Mouse (Mus musculus) CD4-positive, CD25-positive, alpha-beta regulatory T cell, adult 2 months (primary cell): ENCODE data around the gene Trp53rka.

Experiments used
- DNase-seq: peaks from one replicate; pipeline ENCODE4 v3.0.0-alpha.2; 2012; ENCODE audit warnings: low read depth, low spot score

Trp53rka gene

DNA sequence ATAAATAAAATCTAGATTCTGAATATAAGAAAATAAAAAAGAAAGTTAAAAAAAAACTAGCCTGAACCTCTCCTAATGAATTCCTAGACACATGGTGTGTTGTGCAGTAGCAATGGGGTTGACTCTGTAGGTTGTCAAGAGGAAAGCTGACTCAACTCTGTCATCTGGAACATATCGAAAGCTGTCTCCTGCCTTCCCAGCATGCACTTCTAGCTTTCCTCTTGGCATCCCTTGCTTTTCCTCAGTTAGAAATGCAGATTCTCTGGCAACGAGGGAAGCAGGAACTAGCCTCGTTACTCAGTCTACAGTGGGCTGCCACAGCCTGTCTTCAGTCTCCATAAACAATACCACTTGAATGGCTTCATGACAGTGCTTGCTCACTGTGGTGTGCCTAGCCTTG is 7.3 kb downstream of the Trp53rka start:
- DNase-seq = no peak

DNA sequence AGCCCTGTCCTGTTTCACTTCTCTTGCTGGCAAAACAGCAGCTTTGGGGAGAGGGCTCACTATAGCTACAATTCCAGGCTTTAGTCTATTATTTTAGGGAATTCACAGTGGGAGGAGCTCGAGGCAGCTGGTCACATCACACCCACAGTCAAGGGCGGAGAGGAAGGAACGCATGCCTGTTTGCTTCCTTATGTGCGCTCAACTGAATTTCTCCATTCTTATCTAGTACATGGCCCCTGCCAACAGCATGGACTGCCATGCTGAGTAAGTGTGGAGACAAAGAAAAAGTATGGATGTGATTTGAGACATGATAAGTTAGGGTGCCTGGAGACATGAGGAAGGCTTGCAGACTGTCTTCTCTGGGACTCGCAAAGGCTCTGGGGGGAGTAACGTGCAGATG is 9.0 kb downstream of the Trp53rka start:
- DNase-seq = no peak

DNA sequence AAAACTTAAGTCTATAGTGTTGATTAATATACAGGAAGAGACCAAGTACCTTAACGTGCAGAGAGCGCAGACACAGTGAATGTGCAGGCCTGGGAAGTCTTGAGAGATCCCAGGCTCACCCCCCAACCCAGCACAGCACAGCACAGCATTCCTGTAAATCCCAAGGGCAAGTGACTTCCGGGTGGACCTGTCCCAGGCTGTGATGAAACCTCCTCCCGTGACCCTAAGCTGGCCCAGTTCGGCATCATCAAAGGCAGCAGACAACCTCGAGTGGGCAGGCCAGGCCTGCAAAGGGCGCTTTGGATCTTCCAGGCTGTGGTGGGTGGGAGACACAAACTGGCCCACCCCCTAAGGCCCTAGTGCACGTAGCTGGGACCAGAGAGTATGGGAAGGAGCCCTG is 11.1 kb downstream of the Trp53rka start:
- DNase-seq = no peak

DNA sequence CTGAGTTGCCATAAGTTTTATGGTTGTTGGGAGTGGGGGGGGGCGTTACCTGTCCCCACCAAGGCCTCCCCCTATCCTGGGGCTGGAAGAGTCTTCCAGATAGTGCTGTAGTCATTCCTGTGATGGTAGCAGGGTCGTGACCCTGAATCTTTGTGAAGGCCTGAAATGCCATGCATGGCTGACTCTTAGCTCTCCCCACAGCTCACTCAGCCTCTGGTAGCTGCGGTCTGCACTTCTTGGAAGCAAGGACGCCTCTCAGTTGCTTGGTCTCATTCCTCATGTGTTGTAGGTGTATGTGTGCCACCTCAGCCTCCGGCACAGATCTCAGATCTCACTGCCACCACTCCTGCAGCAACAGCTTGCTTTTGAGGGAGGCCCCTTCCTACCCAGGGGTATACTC is 17.3 kb downstream of the Trp53rka start:
- DNase-seq = no peak

DNA sequence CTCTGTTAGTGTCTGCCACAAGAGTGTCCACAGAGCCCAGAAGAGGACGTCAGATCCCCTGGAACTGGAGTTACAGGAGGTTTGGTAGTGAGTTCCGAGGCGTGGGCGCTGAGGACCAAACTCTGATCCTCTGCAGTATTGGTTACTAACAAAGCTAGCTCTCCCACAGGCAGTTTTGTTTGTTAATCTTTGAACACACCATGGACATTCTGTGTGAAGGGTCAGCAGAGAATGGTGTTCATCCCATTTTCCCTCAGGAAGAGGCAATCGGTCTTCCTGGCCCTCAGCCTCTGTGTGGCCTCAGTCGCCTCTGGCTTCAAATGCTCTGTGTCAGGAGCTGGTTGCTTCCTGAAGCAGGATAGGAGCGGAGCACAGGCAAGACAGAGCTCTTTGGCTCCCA is 17.7 kb downstream of the Trp53rka start:
- DNase-seq = no peak

DNA sequence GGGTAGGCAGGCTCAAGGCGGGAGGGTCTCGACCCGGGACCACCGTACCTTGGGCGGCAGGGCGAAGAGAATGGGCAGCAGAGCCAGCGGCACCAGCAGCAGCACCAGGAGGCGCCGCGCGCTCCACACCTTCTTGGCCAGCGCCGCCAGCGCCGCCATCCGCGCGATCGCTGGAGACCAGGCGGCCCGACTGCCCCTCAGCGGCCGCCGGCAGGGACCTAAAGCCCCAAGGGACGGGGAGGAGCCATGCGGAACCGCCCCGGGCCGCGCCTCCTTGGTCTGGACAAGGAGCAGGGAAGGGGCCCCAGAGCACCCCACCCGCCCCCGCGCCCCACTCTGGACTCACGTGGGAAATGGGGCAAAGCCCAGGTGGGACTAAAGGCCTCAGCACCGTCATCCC is 20.1 kb downstream of the Trp53rka start, which contains the start of gene Slc13a3:
Slc13a3 (minus strand) TSS at position 228 of the 400 bp plus-strand sequence.
- no peak for DNase-seq

DNA sequence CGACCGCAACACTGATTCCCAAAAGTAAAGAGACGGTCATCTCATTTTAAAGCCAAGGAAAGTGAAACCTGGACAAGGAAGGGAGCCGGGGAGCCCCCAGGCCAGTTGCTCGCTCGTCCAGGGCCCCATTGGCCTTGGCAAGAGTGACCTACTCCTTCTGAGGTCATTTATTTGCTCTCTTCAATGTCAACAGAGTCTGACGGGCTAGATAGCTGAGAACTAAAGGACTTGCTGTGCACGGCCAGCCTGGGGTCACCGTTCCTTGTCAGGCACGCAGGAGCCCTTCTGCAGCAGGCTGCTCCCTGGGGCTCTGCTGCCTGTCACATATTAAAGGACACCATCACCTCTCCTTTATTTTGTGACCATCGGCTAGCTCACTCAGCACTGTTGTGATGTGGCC is 21.2 kb downstream of the Trp53rka start:
- DNase-seq = no peak

DNA sequence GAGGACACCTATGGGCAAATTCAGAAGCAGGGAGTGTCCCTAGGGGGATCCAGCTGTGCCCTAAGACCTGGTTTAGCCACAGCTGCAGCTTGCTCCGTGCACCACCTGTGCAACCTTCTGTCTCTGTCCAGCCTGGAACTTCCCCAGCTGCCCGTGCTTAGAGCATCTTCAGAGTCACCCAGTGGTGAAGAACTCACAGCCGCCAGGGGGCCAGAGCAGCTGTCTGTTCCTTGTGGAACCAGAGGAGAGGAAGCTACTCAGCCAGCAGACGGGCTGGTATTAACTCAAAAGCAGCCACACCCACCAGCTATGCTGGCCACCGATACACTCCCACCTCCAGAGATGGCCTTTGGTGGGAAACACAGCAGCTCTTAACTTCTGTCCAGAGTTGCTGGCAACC is 23.0 kb downstream of the Trp53rka start:
- DNase-seq = peak; percentile 44

DNA sequence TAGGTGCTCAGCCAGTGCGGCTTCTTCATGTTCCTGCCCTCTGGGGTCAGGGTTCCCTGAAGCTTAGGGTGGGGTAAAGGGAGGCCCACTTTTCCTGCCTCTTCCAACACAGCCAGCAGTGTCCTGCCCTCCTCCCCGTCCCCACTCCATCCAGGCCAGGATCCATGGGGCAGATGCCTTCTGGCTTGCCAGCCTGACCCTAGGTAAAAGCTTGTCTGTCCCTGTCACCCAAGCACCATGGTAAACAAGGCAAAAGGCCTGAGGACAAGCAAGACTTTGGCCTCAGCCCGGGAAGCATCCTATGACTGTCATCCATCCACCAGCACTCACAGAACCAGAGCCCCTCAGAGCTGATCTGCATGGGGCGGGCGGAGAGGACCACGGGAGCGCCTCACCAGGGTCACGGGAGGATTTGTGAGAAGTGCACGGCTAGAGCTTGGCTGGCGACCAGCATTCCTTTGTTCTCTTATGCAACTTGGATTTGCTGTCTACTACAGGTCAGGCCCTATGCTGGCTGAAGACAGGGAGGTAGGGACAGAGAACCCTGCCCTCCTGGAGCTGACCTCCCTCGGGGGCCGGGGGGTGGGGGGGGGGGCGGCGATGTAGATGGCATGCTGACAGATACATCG is 25.2 kb downstream of the Trp53rka start:
- DNase-seq = no peak

DNA sequence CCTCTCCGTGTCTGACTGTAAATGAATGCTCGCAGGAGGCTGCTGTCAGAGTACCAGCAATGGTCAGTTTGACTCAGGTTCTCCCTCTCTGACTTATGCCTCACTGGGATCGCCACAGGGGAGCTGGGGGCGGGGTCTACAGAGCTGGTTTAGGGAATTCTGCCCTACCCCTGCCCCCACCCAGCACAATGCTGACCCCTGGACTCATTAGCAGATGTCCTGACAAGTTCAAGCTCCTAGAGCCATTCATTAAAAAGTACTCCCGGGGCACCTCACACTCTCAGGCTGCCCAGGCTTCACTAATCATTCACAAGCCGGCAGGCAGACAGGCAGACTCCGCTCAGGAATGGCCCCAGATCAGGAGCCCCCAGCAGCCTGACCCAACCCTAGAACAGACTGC is 33.5 kb downstream of the Trp53rka start:
- DNase-seq = no peak

DNA sequence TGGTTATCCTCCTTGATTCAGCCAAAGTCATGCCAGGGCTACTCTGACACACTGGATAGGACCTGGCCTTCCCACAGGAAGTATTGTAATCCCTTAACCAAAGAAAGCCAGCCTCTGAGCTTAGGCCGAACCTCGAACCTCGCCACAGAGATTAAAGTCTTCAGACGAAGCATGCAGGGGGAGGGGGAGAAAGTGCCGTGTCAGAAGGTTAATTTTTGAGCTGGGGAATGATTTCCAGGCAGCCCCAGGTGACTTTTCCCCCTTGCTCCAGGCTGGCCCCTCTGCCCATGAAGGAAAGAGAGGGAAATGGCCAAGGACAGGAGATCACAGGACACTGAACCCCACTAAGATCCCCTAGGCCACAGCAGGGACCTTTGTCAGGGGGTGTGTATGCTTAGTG is 34.9 kb downstream of the Trp53rka start:
- no peak for DNase-seq

DNA sequence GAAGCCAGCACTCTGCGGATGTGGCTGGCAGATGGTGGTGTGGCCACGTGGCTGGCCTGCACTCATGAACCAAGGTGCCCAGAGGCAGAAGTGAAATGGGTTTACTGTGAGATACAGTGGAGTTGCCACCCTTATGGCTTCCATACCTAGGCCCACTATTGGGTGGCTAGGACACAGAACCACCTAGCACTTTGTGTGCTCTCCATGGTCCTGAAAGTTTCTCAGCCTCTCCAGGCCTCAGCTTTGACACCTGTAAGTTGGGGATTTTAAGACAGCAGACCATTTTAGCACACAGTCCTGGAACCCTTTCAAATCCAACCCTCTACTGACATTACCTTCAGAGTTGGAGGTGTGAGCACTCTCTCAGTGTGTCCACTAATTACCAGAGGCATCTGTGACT is 36.4 kb downstream of the Trp53rka start:
- DNase-seq = peak; percentile 59

DNA sequence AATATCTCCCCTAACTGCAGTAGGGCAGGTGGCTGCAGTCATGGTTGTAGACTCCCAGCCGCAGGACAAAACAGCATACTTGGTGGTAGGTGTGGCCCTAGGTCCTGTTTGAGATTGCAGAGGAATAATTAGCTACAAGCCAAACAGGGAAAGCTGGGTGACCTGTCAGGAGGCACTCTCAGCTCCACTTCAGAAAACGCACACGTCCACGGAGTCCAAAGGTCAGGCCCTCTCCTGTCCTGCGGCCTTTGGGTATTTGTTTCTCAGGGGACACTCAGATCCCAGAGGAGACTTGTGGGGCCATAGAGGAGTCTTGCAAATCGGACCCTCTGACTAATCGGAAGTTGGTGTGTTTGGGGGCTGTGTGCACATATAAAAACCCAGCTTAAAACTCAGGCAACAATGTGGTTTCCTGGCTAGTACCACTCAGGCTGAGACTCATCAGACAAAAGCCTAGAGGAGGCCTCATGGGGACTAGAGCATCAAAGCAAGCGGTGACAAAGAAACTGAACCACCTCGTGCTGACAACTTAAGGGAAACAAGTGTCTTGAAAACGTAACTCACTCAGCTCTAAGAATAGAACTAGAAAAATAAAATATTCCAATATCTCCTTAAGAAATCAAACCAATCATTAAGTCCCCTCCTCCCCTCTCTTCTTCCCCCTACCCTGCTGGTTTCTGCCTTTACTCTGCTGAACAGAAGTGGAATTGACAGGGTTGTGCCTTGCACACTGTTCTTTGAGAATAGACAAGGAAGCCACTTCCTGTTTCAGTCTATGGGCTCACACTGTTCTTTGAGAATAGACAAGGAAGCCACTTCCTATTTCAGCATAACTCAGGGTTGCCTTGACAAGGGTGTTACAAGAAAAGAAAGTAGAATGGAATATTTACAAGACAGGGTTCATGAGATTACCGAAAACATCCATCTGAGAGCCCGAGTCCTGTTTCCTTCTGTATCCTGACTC is 40.1 kb downstream of the Trp53rka start:
- peak; percentile 61 for DNase-seq

DNA sequence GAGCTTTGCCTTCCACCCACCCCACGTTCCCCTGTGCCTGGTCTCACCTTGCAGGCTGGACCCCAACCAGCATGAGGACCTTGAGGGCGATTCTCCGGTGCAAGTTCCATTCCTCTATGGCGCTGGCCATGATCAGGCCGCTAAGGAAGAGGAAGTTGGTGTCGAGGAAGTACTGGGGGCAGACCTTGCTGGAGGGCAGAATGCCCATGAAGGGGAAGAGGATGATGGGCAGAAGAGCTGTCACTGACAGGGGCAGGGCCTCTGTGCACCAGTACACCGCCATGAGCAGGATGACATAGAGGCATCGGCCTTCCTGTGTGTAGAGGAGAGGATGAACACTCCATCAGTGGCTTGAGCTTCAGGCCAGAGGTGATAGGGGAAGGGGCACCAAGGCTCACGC is 44.6 kb downstream of the Trp53rka start:
- DNase-seq = no peak

DNA sequence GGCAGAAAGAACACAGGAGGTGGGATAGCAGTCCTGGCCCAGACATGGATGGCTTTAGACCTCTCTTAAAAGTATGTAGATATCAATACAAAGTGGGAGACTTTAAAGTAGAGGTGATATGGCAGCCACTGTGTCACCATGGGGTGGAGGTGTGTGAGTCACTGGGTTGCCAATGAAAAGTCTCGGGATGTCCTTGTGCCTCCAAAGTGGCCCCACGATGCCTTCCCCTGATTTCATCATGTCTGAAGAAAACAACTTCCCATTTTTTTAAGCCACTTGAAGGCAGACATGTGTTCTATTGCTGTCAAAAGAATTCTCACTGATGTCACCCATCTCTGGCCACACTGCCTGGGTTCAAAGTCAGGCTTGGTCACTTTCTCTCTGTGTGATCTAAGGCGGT is 48.3 kb downstream of the Trp53rka start:
- no peak for DNase-seq

DNA sequence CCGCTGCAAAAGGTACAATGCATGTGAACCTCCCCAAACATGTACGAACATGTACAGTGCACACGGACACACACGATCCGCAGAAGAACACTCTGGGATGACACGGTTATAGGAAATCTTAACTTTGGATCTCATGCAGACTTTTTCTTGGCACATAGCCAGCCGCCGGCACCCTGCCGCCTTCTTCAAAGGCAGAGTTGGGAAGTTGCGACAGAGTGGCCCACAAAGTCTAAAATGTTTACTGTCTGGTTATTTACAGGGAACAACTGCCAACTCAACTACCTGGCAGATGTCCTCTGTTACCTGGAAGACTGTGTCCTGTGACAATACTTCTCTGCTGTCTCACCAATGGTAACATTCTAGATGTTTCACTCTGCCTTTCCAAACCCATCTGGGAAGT is 50.1 kb downstream of the Trp53rka start:
- DNase-seq = no peak

DNA sequence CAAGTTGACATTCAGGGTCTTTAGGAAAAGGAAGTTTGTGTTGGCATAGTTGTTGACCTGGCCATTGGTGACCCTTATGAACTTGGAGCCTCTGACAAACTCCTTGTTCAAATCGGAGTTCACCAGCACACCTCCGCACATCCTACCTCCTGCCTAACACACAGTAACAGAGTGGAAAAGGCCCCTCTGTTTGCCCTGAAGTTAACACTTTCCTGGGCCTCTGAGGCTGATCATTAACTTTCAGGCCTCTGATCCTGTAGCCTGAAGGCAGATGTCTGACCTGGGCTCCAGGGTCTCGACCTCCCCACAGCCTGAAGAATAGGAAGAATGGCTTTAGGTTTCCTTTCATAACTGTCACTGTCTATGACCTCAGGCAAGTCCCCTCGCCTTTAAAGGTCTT is 51.5 kb downstream of the Trp53rka start:
- DNase-seq = no peak
